Mouse (Mus musculus) bone marrow, adult 2 months (tissue): Measurements from ENCODE around the gene Msrb3.

Source experiments
- CTCF ChIP-seq: fragments of 200-500 bp; IDR thresholded peaks from 2 replicates; pipeline ENCODE4 v1.5.1; 2011; ENCODE audit warnings: low read length, control low read depth; ENCODE audit not compliant: control insufficient read depth, insufficient read depth
- POLR2A ChIP-seq: fragments of 200-500 bp; IDR thresholded peaks from 2 replicates; pipeline ENCODE4 v1.6.1; 2011; ENCODE audit warnings: low read depth, mild to moderate bottlenecking, control low read depth, low read length, borderline replicate concordance; ENCODE audit not compliant: control insufficient read depth

- no peak for TF ChIP-seq CTCF
- TF ChIP-seq POLR2A, result no peak
Observed at GRCm38 (mm10) chr10:120948461-120948860, 49.6 kb upstream of the Msrb3 start.
